Mouse (Mus musculus): ENCODE data around the gene Akp3. TPM values are rescaled to one million over a fixed set of nuclear protein-coding genes. Genes with fewer than 3 reads are reported as not detected.

Gene Akp3
- polyA plus RNA-seq, 2 experiments, result not detected

DNA sequence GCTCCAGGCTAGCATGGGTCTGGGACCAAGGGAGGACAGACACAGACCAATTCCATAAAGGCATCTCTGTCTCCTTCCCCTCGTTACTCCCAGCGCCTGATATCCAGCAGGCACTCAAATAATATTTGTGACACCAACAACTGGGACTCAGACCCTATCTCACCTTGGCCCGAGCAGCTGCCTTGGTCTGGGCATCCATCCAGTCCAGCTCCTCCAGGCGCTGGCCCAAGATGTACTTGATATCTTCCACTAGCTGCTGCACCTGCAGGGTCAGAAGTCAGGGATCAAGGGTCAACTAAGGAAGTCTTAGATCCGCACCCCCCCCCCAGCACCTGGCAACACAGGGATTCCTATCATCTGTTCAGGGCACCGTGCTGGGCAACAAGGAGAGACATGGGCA is 26.5 kb downstream of the Akp3 start:
- TF ChIP-seq CTCF (IDR thresholded peaks at IDR 0.05; ENCODE audit: low read depth), result no peak
- no peak for TF ChIP-seq EP300 (IDR thresholded peaks at IDR 0.05; ENCODE audit: low read depth)

DNA sequence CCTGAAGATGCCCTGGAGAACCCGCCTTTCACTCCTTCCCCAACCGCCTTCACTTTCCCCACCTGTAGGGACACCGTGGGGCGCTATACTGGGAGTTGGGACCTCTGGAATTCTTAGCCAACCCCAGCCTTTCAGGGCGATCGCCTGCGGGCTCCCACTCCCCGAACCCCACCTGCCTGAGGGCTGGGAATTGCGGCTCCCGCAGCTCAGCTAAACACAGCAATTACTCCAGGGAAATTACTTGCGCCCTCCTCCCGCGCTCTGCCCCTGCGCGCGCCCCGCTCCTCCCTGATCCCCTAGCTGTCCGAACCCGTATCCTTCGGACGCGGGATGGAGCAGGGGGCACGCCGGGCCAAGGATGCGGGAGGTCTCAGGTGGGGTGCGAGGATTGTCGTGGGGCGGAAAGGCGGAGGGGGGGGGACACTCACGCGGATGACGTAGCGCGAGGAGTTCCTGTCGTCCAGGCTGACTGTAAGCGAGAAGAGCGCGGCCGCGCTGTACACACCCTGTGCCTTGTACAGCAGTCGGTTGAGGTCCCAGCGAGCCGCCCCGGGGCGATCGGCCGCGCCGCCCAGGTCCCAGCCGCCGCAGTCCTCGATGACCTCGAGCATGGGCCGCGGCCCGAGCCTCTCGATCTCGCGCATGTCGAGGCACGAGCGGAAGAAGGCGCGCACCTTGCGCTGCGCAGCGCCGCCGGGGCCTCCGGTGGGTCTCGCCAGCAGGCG is 29.2 kb downstream of the Akp3 start:
- Histone ChIP-seq H3K9ac (replicated peaks) (no peak overlapping the region), H3K4me1 (replicated peaks; ENCODE audit: control insufficient read depth in 2 of 2, insufficient read depth in 2 of 2, low read length in 1 of 2) (no peaks in the 10 kb centered on the region), H3K27ac (no peak overlapping the region), H3K27me3 (ENCODE audit: control insufficient read depth, insufficient read depth, low read length) (peaks cover 69% of the 10 kb centered on the region), H3K4me2 (ENCODE audit: low read depth) (no peak overlapping the region), H3K9me3 (ENCODE audit: control insufficient read depth, low read length) (no peaks in the 10 kb centered on the region), H3K4me3 (ENCODE audit: insufficient read depth in 1 of 2, low read depth in 2 of 2, low read length in 2 of 2) (no peak overlapping the region), H3K36me3 (replicated peaks; ENCODE audit: control insufficient read depth, insufficient read depth, low read depth) (no peaks in the 10 kb centered on the region)
- no peak for DNase-seq (ENCODE audit: low read depth in 3 of 3, low spot score in 3 of 3)
- WGBS (ENCODE audit: insufficient replicate concordance), result 2% methylated on average over 72 of the region's 72 CpGs
- ATAC-seq (ENCODE audit: insufficient read depth), result no peak
- no peak for TF ChIP-seq CTCF (IDR thresholded peaks at IDR 0.05; ENCODE audit: low read depth)
- TF ChIP-seq EP300 (IDR thresholded peaks at IDR 0.05; ENCODE audit: low read depth), result no peak

More for the DNA sequence above, 26.5 kb downstream of the Akp3 start:
- no peaks in the 10 kb centered on the region for H3K4me1 ChIP-seq (replicated peaks; ENCODE audit: control insufficient read depth in 2 of 2, insufficient read depth in 2 of 2, low read length in 1 of 2)
- H3K27ac ChIP-seq, result no peak overlapping the region
- H3K4me2 ChIP-seq (ENCODE audit: low read depth), result no peak overlapping the region
- H3K4me3 ChIP-seq (ENCODE audit: insufficient read depth in 1 of 2, low read depth in 2 of 2, low read length in 2 of 2), result no peak overlapping the region
- 65% methylated on average over 6 of the region's 6 CpGs for WGBS (ENCODE audit: insufficient replicate concordance)
- H3K9ac ChIP-seq (replicated peaks), result no peak overlapping the region
- peaks cover 50% of the 10 kb centered on the region for H3K27me3 ChIP-seq (ENCODE audit: control insufficient read depth, insufficient read depth, low read length)
- no peaks in the 10 kb centered on the region for H3K36me3 ChIP-seq (replicated peaks; ENCODE audit: control insufficient read depth, insufficient read depth, low read depth)
- DNase-seq (ENCODE audit: low read depth in 3 of 3, low spot score in 3 of 3), result no peak
- H3K9me3 ChIP-seq (ENCODE audit: control insufficient read depth, low read length), result no peaks in the 10 kb centered on the region
- no peak for ATAC-seq (ENCODE audit: insufficient read depth)

DNA sequence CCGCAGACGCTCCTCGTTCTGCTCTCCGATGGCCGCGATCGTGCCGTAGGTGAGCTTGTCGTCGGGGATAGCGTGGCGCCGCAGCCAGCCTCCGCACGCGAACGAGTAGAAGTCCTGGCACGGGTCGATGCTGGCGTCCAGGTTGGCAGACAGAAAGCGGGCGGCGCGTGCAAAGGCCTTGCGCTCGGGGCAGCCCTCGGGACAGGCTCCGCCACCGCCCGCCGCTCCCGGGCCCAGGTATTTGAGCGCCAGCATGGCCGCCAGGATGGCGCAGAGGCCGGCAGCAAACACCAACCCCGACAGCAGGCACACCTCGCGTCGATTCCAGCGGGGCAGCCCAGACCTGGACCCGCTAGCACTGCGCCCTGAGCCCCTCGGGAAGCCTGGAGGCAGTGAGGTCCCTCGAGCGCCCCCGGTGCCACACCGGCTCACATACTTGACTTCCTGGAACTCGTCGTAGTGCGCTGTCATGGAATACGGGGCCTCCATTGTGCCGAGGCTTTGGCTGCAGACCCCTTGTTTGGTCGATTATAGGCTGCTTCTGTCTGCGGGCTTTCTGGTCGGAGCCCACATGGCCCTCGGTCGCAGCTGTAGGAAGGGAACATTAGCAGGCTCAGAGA is 29.8 kb downstream of the Akp3 start:
- no peak overlapping the region for H3K4me3 ChIP-seq (ENCODE audit: insufficient read depth in 1 of 2, low read depth in 2 of 2, low read length in 2 of 2)
- no peak overlapping the region for H3K9ac ChIP-seq (replicated peaks)

GRCm38 (mm10) chr1:87155531-87156198 is 30.9 kb downstream of the Akp3 start:
- Histone ChIP-seq H3K36me3 (replicated peaks; ENCODE audit: control insufficient read depth, insufficient read depth, low read depth) (no peaks in the 10 kb centered on the region), H3K27me3 (ENCODE audit: control insufficient read depth, insufficient read depth, low read length) (peaks cover 69% of the 10 kb centered on the region), H3K4me1 (replicated peaks; ENCODE audit: control insufficient read depth in 2 of 2, insufficient read depth in 2 of 2, low read length in 1 of 2) (no peaks in the 10 kb centered on the region), H3K9ac (replicated peaks) (no peak overlapping the region), H3K4me2 (ENCODE audit: low read depth) (no peak overlapping the region), H3K27ac (no peak overlapping the region), H3K4me3 (ENCODE audit: insufficient read depth in 1 of 2, low read depth in 2 of 2, low read length in 2 of 2) (no peak overlapping the region), H3K9me3 (ENCODE audit: control insufficient read depth, low read length) (no peaks in the 10 kb centered on the region)
- no peak for DNase-seq (ENCODE audit: low read depth in 3 of 3, low spot score in 3 of 3)
- TF ChIP-seq CTCF (IDR thresholded peaks at IDR 0.05; ENCODE audit: low read depth) (no peak), EP300 (IDR thresholded peaks at IDR 0.05; ENCODE audit: low read depth) (no peak)
- no peak for ATAC-seq (ENCODE audit: insufficient read depth)
- 2% methylated on average over 54 of the region's 56 CpGs for WGBS (ENCODE audit: insufficient replicate concordance)

More for the DNA sequence above, 29.8 kb downstream of the Akp3 start:
- 5% methylated on average over 55 of the region's 58 CpGs for WGBS (ENCODE audit: insufficient replicate concordance)
- ATAC-seq (ENCODE audit: insufficient read depth) (no peak), DNase-seq (ENCODE audit: low read depth in 3 of 3, low spot score in 3 of 3) (no peak)
- Histone ChIP-seq H3K4me1 (replicated peaks; ENCODE audit: control insufficient read depth in 2 of 2, insufficient read depth in 2 of 2, low read length in 1 of 2) (no peaks in the 10 kb centered on the region), H3K4me2 (ENCODE audit: low read depth) (no peak overlapping the region), H3K36me3 (replicated peaks; ENCODE audit: control insufficient read depth, insufficient read depth, low read depth) (no peaks in the 10 kb centered on the region), H3K9me3 (ENCODE audit: control insufficient read depth, low read length) (no peaks in the 10 kb centered on the region), H3K27me3 (ENCODE audit: control insufficient read depth, insufficient read depth, low read length) (peaks cover 69% of the 10 kb centered on the region), H3K27ac (no peak overlapping the region)
- no peak for TF ChIP-seq EP300 (IDR thresholded peaks at IDR 0.05; ENCODE audit: low read depth)
- TF ChIP-seq CTCF (IDR thresholded peaks at IDR 0.05; ENCODE audit: low read depth), result no peak

DNA sequence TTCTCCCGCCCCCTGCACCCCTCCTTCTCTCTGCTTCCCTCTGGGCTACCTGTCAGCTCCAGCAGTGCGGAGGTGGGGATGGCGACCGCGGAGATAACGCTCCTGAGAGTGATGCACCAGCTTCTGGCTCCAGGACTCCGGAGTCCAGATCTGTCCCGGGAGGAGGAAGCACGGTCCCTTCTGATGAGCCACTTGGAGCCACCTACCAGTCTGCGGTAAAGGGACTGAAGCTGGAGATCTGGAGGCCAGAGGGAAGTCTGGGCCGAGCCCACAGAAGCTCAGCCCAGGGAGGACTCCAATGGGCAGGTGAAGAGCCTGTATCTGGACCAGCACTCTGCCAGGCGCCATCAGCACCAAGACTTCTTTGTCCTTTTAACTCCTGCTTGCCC is 31.4 kb downstream of the Akp3 start, which contains the start of gene Ecel1:
TSS of gene Ecel1 (minus strand) at position 323 of the 389 bp plus-strand sequence.
- no peak within 1 kb of the TSS for H3K27ac ChIP-seq
- peaks cover 69% of the 10 kb centered on the region for H3K27me3 ChIP-seq (ENCODE audit: control insufficient read depth, insufficient read depth, low read length)
- H3K4me3 ChIP-seq (ENCODE audit: insufficient read depth in 1 of 2, low read depth in 2 of 2, low read length in 2 of 2), result no peak within 1 kb of the TSS
- H3K4me1 ChIP-seq (replicated peaks; ENCODE audit: control insufficient read depth in 2 of 2, insufficient read depth in 2 of 2, low read length in 1 of 2), result no peaks in the 10 kb centered on the region
- H3K36me3 ChIP-seq (replicated peaks; ENCODE audit: control insufficient read depth, insufficient read depth, low read depth), result no peaks in the 10 kb centered on the region
- no peaks in the 10 kb centered on the region for H3K9me3 ChIP-seq (ENCODE audit: control insufficient read depth, low read length)
- ATAC-seq (ENCODE audit: insufficient read depth) (no peak), DNase-seq (ENCODE audit: low read depth in 3 of 3, low spot score in 3 of 3) (no peak)
- TF ChIP-seq CTCF (IDR thresholded peaks at IDR 0.05; ENCODE audit: low read depth) (no peak), EP300 (IDR thresholded peaks at IDR 0.05; ENCODE audit: low read depth) (no peak)
- 2% methylated on average over 12 of the region's 12 CpGs for WGBS (ENCODE audit: insufficient replicate concordance)
- no peak within 1 kb of the TSS for H3K9ac ChIP-seq (replicated peaks)
- no peak within 1 kb of the TSS for H3K4me2 ChIP-seq (ENCODE audit: low read depth)

Data from liver, embryonic 14.5 days (tissue).